Mouse (Mus musculus) adrenal gland, postnatal 14 days (tissue): ENCODE data around the gene Trpc7. TPM values are rescaled to one million over a fixed set of nuclear protein-coding genes. Genes with fewer than 3 reads are reported as not detected.

Experiments
- DNase-seq: peaks from one replicate; pipeline ENCODE4 v3.0.0; 2021; ENCODE audit warnings: mixed read lengths
- long read RNA-seq, 2 experiments: library from polyadenylated mRNA; stranded (forward); transcript quantifications; one replicate each; pipeline ENCODE4 v2.0.0; 2021
- total RNA-seq: library from RNA; stranded (reverse); gene quantifications from 2 replicates; pipeline ENCODE4 v1.2.3, GENCODE M21; 2021

The Trpc7 gene
- 0.23 and 0.33 TPM in 2 replicates for total RNA-seq
- long read RNA-seq, experiment 1, partial matches to known transcripts, result 0 of 1 reads
- long read RNA-seq, experiment 1, other reads (novel, unspliced or antisense), result 1 of 1 reads
- long read RNA-seq, experiment 2, result 0 reads

DNA sequence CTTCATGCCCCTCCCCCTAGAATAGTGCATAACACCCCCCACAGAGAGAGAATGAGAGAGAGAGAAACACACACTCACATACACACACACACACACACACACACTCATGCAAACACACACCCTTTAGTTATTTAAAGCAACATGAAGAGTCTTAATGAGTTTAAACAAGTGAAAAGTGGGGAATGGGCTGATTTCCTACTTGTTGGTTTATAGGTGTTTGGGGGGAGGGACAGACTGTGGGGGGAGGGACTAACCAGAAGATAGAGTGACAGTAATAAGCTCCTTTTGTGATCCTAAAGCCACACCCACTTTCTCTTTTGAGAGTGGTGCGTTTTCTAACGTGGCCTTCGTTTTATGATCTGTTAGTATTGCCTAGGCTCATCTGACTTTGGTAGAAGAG lies at the start of gene Trpc7:
Gene Trpc7, minus strand, starts transcription at position 101 of the 400 bp plus-strand sequence.
- no peak for DNase-seq

DNA sequence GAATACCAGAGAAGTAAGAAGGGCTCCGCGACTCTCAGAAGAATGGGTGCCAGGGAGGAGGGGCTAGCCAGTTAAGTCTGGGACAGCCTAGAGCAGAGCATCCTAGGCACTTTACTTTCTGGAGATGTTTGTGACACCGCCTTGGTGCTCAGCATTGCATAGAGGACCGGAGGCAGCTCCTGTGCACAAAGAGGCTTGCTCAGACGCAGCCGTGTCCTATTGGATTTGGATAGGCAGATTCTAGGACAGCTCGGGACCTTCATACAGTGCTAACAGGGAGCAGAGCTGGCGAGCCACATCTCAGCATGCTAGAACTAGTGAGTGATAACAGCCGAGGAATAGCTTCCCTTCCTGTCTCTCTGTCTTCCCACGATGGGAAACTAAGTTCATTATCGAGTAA lies 43.5 kb upstream of the Trpc7 start:
- DNase-seq, result no peak

DNA sequence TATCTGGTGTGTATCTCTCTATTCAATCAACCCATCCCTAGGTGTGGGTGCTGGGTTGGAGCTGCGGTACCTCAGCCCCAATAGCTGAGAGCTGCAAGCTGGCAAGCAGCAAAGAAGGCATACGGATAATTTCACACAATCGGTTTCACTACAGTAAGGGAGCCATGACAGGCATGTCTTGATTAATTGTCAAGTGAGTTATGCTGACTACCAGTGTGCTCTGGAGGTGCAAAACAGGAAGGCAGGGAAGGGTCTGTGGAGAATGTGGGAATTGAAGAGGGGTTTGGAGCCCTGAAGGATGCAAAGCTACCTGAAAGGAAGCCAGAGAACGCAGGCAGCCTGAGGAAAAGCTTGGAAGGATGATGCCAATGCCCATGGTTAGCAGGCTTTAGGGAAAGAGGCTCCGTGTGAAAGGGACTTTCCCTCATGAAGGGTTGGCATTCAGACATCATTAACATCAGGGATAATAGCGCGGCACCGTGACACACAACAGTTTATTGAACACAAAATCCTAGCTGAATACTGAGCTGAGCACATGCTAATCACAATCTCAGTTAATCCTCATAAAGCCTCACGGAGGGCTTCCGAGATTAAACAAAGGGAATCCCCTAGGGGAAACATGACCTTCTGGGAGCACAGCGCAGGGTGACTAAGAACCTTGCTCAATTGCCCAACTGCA lies 38.2 kb upstream of the Trpc7 start:
- DNase-seq, result no peak

DNA sequence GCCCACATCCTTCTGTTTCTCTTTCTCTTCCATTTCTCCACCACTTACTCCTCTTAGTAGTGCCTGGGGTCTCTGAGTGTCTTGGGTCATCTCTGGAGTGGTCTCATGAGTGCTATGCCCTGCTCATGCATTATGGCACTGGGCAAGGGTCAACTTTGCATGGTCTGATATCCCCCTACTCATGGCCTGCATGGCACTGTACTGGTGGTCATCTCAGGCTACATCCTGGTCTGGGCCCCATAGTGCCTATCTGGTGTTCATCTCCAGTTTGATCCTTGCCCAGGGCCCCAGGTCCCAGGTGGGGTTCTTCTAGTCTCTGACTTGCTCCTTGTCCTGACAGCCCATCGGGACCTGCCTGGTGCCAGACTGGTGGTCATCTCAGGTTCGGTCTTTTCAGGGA lies 34.6 kb upstream of the Trpc7 start:
- no peak for DNase-seq

DNA sequence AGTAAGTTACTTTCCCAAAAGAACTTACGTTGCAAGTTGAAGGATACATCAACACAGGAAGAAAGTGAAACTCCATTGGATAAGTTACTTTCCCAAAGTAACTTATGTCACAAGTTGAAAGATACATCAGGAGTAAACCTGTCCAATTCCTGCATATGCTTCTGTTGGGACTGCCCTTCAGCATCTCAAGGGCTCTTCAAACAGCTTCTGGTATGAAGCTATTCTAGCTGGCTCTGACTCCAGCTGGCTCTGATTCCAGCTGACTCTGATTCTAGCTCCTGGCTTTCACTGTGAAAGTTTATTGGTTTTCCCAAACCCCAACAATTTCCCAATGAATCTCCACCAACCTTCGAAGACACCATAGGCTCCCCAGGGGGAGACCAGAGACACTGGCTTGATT lies 27.2 kb upstream of the Trpc7 start:
- DNase-seq, result no peak

DNA sequence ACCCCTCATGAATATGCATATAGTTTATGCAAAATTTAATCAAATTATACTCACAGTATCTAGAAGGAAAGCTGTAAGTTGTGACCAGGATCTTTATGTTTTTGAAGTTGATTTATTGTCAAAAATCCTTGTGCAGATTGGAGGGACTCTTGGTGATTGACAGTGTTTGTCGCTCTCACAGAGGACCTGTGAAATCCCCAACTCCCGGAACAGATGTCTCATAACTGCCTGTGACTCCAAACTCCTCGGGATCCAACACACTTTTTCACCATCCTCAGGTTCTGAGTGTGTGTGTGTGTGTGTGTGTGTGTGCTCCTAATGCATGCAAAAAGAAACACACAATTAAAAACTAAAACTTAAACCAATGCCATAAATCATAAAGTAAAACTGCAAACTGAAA lies 25.5 kb upstream of the Trpc7 start:
- DNase-seq, result no peak

DNA sequence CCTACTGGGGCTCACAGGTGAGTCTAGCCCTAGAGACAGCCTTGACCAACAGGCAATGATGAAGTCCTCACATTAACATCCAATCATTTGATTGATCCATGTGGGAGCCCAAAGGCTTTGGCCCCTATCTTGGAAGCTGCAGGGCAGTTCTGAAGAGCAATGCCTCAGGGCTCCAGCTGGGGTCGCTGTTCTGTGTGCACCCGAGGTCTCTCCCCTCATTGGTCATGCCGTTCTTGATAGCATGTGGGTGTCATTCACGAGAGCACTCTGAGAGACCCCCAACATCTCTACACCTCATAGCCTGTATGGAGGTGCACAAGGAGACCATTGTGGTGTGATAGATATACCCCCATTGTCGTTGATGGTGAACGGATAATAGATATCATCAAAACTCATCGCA lies 18.9 kb upstream of the Trpc7 start:
- no peak for DNase-seq

DNA sequence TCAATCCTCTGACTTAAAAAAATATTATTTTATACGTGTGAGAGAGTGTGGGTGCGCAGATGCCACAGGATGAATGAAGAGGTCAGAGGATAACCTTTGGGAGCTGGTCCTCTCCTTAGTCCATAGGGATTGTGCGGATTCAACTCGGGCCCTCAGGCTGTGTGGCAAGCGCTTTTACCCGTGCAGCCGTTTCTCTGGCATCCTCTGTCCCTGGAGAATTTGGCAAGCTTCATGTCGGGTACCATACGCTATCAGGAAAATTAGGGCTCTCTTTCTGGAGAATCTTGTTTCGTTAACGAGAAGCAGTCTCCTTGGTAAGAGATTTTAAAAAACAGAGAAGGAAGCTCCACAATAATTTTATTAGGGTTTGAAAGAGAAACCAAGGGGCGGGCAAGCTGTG lies 15.3 kb upstream of the Trpc7 start:
- DNase-seq, result no peak

DNA sequence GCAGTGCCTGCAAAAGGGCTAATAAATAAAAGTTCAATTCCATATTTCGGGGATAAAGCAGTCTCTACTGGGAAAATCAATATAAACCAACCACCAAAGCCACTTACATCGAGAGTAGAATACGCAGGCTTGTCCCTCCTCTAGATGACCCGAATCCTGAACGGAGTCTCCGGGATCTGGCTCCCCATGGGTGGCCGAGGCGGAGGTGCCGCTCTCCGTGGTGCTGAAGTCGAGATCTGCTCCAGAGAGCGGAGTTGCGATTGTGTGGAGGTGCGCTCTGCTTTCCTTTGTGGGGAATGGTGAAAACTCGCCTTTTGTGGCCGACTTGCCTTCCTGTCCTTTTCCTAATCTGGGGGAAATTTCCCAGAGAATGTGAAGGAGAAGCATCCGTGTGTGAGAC lies 407 bp downstream of the Trpc7 start:
- peak; percentile 83 for DNase-seq

DNA sequence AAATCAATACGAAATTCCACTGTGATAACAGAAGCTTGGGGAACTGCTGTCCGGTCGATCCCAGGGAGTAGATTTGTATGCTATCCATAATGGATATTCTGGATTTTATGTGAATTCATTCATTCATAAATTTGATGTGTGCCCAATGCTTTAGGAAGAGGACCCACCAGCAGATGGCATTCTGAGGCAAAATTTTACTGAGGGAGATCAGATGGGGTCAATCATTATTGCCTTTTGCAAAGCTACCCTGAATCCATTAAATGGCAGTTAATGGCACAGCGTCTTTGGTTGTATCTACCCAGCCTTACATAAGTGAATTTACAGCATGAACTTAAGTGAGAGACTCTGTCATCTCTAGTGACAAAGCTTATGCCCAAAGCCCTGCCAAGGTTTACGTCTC lies 1.2 kb downstream of the Trpc7 start:
- no peak for DNase-seq

DNA sequence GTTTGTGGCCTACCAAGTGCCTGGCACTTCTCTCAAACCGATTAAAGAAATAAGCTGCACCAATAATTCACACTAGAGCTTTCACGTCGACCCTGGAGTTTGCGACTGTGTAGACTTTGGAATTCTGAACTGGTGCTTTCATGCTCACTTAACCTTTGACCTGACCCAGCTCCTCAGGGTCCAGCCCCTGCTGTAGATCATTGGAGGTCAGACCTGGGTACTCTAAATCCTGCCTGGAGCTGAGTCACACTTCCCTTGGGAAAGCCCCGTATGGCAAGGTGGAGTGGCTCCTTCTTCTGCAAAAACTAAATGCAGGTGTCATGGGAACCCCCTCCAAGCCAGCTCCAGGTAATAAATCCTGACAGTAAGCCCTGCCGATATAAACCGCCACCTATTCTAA lies 5.9 kb downstream of the Trpc7 start:
- DNase-seq, result no peak

DNA sequence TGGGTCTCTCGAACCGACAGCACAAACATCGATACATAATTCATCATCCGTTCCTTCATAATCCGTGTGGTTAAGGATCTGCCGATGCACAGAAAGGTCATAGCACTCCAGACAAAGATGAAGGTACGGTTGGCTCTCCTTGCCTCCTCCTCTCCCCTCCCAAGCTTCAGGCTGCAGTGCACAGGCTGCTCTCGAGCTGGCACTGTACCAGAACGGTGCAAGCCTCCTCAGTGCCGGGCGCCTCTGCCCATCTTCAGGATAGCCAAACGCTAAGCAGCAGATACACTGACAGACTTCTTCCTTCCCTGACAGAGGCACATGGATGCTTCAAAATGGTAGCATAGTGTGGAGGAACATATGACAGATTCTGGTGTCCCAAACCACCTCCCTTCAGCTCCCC lies 12.9 kb downstream of the Trpc7 start:
- no peak for DNase-seq

DNA sequence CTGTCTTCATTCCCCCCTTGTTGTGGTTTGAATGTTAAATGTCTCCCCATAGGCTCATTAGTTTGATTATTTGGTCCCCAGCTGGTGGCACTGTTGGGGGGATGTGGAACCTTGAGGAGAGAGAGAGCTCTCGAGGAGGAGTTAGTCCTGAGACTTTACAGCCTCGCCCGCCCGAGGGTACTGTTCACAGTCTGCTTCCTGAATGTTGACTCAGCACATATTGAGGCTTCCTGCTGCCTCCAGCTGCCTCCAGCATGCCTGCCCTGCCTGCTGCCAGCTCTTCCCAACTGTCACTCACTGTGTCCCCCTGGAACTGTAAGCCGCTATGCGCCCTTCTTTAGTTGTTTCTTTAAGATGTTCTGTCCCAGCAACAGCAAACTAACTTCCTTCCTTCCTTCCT lies 31.2 kb downstream of the Trpc7 start:
- no peak for DNase-seq

DNA sequence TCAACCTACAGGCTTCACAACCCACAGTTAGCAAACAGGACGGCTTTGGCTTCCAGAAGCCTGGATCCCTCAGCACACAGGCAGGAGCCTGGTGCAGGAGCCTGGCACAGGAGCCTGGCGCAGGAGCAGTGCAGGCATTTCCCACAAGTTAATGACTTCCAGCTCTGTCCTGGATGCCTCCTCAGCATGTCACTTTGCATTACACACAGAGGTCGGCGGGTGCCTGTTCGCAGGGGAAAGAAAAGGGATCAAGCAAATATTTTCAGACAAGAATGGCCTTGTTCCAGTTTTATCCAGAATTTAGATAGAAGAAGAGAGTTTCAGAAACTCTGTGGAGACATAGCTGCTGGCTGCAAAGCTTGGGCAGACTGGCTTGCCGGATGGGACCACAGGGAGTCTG lies 33.8 kb downstream of the Trpc7 start:
- DNase-seq, result no peak

DNA sequence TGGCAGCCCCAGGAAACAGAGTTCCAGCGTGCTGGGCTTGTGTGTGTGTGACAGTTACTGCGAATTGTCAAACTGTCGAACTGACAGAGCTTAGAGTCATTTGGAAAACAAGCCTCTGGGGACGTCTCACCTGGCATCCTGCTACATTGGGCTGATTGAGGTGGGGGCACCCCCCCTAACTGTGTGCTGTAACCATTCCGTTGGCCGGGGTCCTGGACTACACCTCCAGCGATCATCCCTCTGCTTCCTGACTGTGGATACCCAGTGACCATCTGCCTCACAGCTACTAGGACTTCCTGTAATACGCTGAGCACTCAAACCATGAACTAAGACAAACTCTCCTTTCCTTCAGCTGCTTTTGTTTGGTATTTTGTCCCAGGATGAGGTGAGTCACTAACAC lies 41.3 kb downstream of the Trpc7 start:
- no peak for DNase-seq

DNA sequence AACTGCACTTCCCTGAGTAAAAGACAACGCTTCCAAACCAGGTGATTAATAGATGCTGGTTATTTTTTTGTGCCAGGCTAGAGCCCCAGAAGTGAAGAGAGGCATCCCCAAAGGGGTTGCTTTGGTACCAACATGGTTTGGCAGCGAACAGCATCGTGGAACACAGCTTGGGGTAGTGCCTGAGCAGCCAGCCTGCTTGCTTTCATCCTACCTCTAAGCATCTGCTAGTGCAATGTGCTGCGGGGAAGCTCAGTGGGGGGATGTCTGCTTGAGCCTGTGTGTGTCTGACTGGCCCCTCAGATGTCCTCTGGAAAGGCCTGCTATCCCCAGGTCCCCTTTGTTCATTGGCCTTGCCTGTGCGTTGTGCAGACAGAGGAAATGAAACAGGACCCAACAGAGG lies 42.4 kb downstream of the Trpc7 start:
- no peak for DNase-seq

DNA sequence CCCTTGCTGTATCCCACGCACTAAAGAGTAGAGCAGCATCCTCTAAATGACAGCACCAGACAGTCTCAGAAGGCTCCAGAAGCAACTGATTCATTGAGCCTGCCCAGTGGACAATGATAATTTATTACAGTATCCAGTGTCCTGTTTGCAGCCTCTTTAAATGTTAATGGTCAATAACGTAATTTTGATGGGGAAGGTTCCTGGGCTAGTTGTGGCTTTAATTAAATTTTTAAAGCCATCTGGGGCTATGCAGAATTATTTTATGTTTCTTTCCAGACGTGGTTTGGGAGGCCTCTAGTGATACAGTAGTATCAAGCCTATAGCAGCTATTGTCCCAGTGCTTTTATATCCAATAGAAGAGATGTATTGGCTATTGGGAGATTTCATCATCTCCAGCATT lies 49.9 kb downstream of the Trpc7 start:
- no peak for DNase-seq

DNA sequence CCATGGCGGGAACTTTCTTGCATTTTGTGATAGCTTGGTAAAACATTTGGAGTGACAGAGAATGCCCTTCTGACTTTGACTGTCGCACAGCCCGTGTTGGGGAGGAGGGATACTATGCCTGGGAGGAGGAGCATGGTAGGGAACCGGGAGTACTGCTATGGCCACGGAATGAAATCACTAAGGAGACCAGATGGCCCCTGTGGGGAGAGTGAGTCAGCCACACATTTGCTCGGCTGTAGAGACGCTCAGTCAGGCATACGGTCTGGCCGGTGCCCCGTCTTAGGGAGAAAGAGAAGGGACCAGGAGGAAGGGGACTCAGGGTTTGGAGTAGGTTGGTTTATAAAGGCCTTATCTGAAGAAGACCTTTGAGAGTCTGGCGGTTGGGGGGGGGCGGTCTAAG lies 80.3 kb downstream of the Trpc7 start:
- DNase-seq, result no peak

DNA sequence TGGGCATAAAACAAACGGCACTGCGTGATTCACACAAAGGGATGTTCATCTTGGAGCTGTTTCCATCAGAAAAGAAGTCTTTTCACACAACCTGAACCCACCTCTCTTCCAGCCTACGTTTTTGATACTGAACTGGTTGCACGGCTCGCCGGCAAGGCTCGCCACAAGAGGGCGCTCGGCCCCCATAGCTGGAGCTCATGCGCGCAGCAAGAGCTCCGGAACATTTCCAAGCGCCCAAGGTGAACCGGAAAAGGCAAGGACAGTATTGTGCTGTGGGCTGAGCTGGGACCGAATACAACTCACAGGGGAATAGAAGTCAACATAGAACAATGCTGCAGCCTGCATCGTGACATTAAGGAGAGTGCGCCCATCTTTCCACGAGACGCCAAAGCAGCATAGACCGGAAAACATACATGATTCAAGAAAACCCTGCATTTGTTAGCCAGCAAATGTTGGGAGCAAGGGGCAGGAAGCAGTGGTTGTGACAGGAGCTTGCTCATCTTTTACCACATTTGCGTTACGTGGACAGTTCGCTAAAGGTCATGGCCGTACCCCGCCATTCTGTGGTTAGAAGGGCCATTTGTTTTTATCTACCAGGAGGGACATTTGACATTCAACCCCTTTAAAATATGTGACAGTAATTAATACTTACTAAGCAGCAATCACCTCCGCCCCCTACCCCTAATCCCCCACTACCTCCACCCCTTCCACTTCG lies 88.9 kb downstream of the Trpc7 start:
- DNase-seq, result peak; percentile 95

DNA sequence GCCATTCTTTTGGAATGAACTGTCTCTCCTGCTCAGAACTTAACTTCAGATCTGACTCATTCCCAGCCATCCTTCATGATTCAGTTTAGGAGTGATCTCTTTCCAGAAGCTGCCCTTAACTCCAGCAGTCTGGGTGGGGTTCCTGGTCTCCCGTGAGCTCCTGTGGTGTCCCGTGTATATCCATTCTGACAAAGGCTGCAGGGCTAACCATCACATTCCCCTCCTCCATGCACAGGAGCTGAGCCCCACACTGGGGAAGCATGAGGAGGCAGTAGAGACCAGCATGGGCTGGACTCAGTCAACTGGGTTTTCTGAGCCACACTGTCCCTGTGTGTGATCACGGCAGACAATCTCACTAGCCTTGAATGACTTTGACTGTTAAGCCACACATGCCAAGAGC lies 90.7 kb downstream of the Trpc7 start:
- no peak for DNase-seq

DNA sequence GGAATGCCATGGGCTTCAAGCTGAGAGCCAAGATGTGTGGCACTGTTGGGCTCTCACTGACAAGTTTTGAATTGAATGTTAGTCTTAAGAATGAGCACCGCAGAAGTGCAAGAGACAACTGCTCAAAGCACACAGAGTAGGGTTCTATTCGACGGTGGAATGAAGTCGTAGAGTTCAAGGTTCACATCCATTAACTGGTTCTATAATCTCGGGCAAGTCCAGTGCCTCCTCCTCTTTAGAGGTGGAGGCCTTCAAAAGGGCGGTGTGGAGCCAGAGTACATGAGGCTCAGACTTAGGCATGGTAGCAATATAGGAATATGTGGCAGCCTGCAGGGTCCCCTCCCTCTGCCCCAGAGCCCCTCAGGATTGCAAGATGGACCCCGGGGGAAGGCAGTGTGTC lies 98.3 kb downstream of the Trpc7 start:
- DNase-seq, result no peak

DNA sequence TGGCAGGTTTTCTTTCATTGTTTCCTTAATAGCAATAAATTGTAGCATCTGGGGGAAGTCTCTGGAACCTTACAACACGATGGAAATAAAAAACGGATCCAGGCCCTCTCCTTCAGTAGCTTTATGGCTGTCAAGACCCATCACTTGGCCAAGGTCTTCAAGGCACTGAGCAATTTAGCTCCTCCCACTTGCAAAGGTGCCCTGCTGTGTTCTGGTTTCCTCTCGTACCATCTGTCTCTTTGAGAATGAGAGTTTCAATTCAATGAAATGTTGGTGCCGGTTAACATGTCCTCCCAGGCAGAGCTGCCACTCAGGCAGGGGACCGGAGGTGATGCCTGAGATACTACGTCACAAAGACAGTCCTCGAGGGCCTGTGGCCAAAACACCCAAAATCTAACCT lies 100.3 kb downstream of the Trpc7 start:
- DNase-seq, result no peak

DNA sequence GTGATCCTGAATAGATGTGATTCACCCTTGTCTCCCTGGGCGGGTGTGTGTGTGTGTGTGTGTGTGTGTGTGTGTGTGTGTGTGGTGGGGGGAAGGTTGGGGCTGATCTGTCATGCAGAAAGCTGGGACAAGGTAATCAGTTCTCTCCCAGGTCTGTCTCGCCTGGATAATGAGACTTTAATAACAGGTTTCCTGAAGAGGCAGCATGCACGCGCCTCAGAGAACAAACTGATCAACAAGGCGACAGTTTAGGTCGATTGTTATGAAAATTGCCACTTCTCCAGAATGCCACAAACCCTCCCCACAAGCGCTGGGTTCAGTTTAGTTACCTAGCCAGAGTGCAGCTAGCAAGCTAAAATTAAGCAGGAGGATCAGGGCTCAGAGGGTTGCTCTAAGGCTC lies 101.4 kb downstream of the Trpc7 start:
- DNase-seq, result no peak

DNA sequence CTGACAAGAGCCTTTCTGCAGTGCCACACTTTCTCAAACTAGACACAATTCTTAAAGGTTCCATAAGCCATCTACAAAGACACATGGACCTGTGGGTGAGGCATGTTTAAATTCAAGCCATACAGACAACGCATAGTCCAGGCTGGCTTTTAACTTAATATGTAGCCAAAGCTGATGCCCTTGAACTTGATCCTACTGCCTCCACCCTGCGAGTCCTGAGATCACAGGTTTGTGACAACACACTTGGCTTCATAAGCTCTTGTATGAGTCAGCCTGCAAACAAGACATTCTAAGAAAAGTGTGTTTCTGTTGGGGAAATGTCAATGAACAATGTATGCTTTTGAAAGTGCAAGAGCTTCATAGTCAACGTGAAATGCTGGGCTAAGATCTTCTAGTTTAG lies 102.9 kb downstream of the Trpc7 start:
- DNase-seq, result peak; percentile 18
